Mouse (Mus musculus) spleen, adult 2 months (tissue): ENCODE measurements around the gene Camsap2.

Experiments
- CTCF ChIP-seq: fragments of 200-500 bp; IDR thresholded peaks from 2 replicates; pipeline ENCODE4 v1.5.1; 2011; ENCODE audit warnings: mild to moderate bottlenecking, inconsistent platforms; ENCODE audit not compliant: insufficient read depth, insufficient read length, insufficient replicate concordance; ENCODE audit errors: extremely low read depth
- POLR2A ChIP-seq: fragments of 200-500 bp; IDR thresholded peaks from 2 replicates; pipeline ENCODE4 v1.6.1; 2011; ENCODE audit warnings: low read depth, low read length, inconsistent platforms

DNA sequence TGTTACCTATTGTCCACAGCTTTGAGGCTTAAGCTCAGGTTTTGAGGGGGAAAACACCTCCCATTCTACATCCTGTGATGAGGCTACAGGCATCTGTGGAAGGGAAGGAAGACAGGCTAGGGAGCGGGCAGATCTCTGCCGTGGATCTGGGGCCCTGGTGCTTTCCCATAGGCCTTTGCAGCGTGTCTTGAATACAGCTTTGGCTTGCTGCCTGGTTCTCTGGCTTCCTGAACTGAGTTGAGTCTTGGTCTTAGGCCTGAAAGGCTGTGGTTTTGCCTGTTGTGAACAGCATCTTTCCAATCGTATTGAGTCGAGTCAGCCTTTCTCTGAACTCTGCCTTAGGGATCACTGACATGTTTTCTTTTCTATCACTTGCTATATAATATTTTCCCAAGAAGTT lies 35.7 kb upstream of the Camsap2 start:
- TF ChIP-seq CTCF (no peak), POLR2A (no peak)
